Comparison of ENCODE assay signal across 8 mouse cellular contexts in genomic region chr19:10041388-10042148, GRCm38 (mm10). TPM values are rescaled to one million over a fixed set of nuclear protein-coding genes. Genes with fewer than 3 reads are reported as not detected.
A peak's percentile ranks its signal among the peaks of the same experiment; 100 is the strongest.
DNase-seq lines count a peak whose midpoint lies in the region.

Fads3 (plus strand) TSS chr19:10041569.

- peaks cover 18% of the 10 kb centered on the region for H3K4me1 ChIP-seq in hindbrain, embryonic 10.5 days (replicated peaks)

- peak within 1 kb of the TSS; percentile 84 for H3K27ac ChIP-seq in hindbrain, embryonic 10.5 days

- peak; percentile 91 for DNase-seq in Muller cell, postnatal 12 days (ENCODE audit: inconsistent ontology term)
- DNase-seq in cerebellum, postnatal 10 days, result peak; percentile 84 to 88
- peak; percentile 58 to 77 for DNase-seq in frontal cortex, postnatal 10 days (ENCODE audit: low spot score in 2 of 2)
- DNase-seq in hindbrain, embryonic 10.5 days (ENCODE audit: low spot score), result peak; percentile 81
- peak; percentile 70 to 79 for DNase-seq in layer of hippocampus, postnatal 10 days (ENCODE audit: low spot score in 2 of 2)
- peak; percentile 92 for DNase-seq in lung, postnatal 10 days
- peak; percentile 72 for DNase-seq in ovary, postnatal 14 days (ENCODE audit: low spot score)
- peak; percentile 50 to 60 for DNase-seq in thymus, postnatal 36 days

- H3K4me3 ChIP-seq in hindbrain, embryonic 10.5 days, result peak within 1 kb of the TSS; percentile 71

- H3K36me3 ChIP-seq in hindbrain, embryonic 10.5 days, result no peaks in the 10 kb centered on the region

- H3K9me3 ChIP-seq in hindbrain, embryonic 10.5 days, result no peaks in the 10 kb centered on the region

- under 1% methylated on average over 69 of the region's 69 CpGs for WGBS in hindbrain, embryonic 10.5 days

- H3K27me3 ChIP-seq in hindbrain, embryonic 10.5 days (ENCODE audit: insufficient read depth, poor library complexity, severe bottlenecking), result peaks cover 36% of the 10 kb centered on the region

RNA-seq across cellular contexts. Expression of gene Fads3, which starts in this region (rescaled TPM):
- 6.7 and 8.1 TPM in 2 replicates for polyA plus RNA-seq in hindbrain, embryonic 10.5 days (2016; fragmentation: Nextera tagmentation; extraction: Ambion mirVana)
- total RNA-seq in layer of hippocampus, postnatal 10 days (2021), result 10 to 100 TPM; 49.1 to 54.6 TPM

Comparison
In these comparisons a context has a peak if more than half of its experiments do, and no peak if none do; other contexts are left out.
1. Peak in every context shown above with its lines: DNase-seq, H3K4me3 ChIP-seq and H3K27ac ChIP-seq.